Mouse (Mus musculus): ENCODE measurements around the gene Zfp229.
"Not testable (repeated sequence)": the region's sequence is repeated elsewhere in the genome, so short reads cannot be mapped to it uniquely, and the experiment has no call there.

The Zfp229 gene

DNA sequence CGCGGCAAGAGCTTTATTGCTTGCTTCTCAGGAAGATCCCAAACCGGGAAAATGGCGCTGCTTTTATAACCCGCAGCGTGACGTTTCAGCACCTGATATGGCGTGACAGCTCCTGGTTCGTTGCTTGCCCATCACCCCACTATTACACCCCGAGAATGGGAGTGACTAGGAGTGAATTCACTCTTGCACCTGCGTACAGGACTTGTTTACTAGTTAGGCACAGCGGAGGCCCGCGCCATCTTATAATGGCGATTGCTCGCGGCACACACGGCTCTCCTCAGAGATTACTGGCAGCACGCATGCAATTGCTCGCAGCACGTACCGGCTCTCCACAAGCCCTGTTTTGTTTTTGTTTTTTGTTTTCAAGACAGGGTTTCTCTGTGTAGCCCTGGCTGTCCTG is at the start of gene Zfp229:
TSS of gene Zfp229 (plus strand) at position 301 of the 400 bp plus-strand sequence.
- DNase-seq (ENCODE audit: low spot score): not testable (repeated sequence)

DNA sequence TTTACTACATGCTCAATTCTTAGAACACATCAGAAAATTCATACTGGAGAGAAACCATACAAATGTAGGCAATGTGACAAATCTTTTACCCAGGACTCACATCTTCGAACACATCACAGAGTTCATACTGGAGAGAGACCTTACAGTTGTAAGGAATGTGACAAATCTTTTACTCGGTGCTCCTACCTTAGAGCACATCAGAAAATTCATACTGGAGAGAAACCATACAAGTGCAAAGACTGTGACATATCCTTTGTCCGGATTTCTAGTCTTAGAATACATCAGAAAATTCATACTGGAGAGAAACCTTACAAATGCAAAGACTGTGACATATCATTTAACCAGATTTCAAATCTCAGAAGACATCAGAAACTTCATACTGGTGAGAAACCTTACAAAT is 39.0 kb upstream of the Zfp229 start, which contains the start of gene Gm10226:
TSS of gene Gm10226 (plus strand) at position 301 of the 400 bp plus-strand sequence.
- no peak for DNase-seq (ENCODE audit: low spot score)

DNA sequence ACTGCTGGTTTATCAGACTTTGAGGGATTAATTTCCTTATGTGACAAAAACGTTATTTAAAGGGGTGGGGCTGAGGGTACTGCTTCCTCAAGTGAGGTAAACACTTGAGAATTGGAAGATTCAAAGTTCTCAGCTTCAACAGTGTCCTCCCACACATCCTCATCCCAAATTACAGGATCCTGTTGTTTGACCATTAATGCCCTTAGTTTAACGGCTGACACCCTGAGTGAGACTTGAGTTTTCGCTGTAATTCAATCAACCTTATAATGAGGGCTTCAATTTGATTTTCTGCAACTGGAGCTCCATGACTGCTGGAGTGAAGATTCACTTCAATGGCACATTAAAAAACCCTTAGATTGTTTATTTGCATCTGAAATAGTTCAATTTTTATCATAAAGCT is 37.3 kb upstream of the Zfp229 start:
- no peak for DNase-seq (ENCODE audit: low spot score)

DNA sequence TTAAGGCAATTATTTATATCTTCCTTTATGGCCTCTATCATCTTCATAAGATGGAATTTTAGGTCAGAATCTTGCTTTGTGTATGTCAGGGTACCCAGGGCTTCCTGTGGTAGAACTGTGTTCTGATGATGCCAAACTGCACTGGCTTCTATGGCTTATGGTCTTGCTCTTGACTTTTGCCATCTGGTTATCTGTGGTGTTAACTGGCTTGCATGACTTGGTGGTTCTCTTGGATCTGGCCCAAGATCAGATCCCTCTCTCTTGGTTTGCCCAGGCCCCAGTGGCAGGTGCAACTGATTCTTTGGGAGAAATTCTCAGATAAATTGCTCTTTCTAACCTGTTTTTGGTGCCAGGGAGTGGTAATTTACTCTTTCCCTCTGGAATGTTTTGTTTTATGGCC is 34.5 kb upstream of the Zfp229 start:
- DNase-seq (ENCODE audit: low spot score): no peak

DNA sequence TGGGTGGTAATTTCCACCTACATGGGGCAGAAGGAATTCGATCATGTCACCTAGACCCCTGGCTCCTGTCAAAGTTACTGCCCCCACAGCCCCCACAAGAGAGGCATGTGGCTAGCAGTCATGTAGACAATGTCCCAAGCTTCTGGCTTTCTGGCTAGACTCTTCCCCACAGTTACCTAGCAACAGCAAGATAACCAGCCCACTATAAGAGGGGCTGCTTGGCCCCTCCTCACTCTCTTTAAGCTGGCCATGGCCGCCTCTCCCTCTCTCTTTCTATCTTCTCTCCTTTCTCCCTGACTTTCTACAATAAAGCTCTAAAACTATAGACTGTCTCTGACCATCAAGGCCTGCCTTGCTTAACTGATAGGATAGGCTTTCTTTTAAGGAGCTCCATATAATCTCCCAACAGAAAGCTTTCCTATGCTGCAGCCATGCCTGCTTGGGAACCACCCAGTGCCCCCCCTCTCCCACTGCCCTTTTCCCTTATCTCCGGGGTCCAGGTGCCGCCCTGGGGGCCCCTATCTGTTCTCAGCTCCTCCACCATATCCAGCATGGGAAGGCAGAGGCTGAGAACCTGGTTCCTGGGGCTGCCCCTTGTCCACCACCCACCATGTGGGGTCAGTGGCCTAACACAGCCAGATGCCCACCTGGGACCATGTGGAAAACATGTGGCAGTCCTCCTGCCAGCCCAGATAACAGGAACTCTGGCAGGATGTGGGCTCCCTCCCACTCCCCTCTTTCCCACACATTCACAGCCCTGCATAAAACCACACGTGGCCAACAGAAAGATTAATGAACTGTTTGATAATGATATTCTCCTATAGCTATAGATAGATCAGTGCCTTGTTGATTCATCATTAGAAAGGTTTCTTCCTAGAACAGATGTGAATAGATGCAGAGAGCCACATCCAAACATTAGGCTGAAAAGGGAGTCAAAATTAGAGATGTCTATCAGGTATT is 28.0 kb upstream of the Zfp229 start:
- no peak for DNase-seq (ENCODE audit: low spot score)

DNA sequence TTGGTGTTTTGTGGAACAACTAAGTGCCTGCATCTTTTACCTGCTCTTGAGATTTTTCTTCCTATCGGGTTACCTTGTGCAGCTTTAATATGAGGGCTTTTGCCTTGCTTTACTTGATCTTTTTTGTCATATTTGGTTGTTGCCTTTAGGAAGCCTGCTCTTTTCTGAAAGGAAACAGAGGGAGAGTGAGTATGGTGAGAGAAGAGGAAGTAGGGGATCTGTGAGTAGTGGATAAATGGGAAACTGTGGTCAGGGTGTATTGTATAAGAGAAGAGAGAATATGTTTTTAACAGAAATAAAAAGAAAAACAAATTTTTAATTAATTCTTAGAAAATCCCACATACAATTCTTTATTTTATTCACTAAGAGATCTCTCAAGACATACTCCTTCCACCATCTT is 27.2 kb upstream of the Zfp229 start:
- no peak for DNase-seq (ENCODE audit: low spot score)

DNA sequence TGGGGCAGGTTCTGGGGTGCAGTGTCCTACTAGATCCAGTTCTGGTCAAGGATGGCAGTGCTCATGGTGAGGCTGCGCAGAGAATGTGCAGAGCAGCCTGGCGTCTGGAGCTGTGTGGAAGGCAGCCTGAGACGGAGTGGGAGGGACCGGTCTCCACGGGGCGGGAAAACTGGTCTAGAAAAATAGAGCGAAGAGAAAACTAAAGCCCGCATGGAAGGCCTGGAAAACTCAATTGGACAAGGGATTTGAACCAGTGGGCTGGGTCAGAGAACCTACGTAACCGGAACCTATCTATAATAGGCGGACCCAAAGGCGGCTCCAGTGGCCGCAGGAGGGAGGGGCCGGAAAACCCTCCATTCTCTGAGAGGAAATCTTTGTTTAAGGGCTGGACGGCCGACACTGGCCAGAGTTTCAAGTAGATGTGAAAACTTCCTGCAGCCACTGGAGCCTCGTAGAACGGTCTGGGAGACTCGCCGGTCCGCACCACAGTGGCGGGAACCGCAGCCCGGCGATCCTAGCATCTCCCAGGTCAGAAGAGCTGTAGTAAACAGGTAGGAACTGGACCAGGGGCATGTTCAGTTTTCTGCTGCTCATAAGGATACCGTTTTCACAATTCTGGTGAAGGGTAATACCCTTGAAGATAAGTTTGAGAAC is 23.1 kb upstream of the Zfp229 start, which contains the start of gene Zfp760:
TSS of gene Zfp760 (plus strand) at position 399 of the 654 bp plus-strand sequence.
- DNase-seq (ENCODE audit: low spot score): peak; percentile 93

DNA sequence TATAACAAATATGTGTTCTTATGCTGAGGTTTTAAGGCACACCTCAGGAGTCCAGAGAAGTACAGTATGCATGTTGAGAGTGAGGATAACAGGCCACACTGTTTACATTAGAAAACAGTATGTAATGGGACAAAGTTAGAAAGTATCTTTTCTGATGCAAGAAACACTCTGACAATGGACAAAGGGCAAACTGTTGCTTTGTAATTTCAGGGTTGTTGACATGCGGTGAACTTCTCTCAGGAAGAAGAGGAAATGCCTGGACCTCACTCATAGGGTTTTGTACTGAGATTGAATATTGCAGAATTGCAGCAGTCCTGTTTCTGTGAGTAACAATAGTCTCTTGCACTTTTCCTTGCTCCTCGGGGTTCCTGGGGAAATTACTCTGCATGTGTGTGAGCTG is 22.2 kb upstream of the Zfp229 start:
- peak; percentile 4 for DNase-seq (ENCODE audit: low spot score)

DNA sequence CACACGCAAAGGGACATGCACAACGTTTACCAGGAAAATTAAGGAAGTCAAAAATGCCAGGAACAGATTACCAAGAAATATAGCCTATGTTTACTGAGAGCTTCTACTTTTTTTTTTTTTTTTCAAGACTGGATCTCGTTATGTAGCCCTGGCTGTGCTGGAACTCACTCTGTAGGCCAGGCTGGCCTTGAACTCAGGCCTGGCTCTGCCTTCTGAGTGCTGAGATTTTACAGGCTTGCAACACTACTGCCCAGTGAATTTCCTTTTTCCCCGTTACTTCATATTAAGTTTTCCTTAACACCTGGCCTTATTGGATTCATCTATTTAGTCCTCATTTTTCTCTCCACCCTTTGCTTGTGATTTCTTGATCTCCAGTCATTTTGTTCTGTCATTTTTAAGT is 2.5 kb downstream of the Zfp229 start:
- DNase-seq (ENCODE audit: low spot score): no peak

DNA sequence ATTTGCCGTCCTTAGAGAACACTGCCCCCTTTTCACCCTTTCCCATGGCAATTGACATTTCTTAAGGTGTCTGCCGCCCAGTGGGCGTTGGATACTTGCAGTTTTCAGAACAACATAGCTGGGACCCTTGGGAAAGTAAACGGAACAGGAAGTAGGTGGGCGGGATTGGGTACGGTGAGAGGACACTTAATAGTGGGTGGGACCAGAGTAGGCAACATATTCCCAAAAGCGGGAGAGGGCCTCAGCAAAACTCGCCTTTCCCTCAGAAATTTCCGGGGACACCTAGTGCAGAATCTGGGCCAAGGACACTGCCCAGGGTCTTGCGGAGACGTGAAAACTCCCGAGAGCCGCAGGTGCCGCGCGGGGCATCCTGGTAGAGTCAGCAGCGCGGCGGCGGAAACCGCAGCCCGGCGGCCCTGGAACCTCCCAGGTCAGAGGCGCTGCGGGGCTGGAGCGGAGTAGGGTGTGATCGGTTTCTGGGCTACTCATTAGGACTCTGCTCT is 3.0 kb downstream of the Zfp229 start:
- DNase-seq (ENCODE audit: low spot score): peak; percentile 93

DNA sequence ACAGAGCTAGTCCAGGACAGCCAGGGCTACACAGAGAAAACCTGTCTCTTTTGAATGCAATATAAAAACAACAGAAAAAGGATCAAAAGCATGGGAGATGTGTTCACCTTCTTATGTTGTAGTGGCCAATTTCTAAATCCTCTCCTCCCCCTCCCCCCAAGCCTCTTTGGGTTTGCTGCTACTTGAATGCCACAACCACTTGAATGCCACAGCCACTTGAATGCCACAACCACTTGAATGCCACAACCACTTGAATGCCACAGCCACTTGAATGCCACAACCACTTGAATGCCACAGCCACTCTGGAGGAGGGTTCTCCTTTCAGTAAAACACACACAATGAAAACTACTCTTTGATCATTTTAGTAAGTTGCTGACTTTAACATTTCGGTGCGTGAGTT is 22.2 kb downstream of the Zfp229 start:
- DNase-seq (ENCODE audit: low spot score): no peak

DNA sequence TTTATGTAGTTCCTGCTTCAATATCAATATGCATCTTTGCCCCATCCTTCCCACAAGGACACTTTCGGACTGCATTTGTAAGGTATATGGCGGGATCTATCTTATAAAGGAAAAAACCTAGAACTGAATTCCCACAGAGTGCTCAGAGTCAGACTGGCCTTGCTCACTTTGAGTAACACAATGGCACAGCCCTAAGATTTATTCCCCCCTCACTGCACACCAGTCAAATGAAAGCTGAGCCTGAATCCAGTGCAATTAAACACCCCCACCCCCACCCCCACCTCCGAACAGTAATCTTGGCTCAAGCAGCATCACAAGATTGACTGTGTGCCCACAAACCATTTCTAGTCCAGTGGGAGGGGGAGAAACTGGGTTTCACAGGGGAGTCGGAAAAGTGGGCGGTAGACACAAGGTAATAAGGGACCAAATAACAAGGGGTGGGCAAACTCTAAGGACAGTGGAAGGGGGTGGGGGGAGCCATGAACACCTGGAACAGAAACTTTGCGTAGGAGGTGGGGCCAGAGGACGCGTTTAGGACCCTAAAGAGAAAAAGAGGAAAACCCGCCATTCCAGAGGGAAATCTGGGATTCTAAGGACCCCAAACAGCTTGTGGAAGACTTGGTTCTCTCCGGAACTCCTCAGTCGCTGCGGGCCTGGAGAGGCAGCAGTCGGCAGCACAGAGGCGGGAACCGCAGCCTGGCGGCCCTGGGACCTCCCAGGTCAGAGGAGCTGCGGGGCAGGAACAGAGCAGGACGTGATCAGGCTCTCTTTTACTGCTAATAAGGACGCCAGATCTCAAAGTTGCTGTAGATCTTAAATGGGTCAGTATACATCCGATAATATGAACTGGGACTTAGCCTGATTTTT is 23.0 kb downstream of the Zfp229 start:
- DNase-seq (ENCODE audit: low spot score): peak; percentile 56

DNA sequence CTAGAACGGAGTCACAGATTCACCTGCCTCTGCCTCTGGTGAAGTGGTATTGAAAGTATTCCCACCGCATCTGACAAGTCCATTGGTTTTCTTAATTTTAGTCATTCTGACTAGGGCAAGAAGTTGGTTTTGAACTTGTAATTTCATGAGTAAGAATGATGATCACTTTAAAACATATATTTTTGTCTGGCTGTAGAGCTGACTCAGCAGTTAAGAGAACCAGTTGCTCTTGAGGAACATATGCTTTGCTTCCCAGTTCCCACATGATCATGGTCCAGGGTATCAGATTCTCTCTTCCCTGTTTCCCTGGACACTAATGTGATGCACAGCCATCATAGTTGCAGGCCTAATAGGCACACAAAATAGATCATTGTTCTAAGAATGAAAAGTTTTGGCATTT is 39.7 kb downstream of the Zfp229 start:
- no peak for DNase-seq (ENCODE audit: low spot score)

DNA sequence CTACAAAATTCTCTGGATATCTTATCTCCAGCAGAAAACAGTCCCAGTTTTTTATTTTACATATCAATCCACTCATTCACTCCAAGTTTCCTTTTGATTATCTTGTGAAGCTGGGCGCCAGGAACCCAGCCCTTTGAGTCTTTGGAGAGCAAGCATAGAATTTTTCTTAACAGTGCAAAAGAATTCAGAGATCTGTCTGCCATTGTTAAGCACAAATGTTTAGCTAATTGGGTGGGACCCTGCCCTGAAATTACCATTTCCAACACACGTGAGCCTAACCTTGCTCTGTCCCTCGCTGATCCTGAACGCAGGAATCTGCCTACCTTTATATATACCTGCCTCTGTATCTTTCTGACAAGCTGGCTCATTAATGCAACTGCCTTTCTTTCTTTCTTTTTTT is 61.7 kb downstream of the Zfp229 start:
- no peak for DNase-seq (ENCODE audit: low spot score)

DNA sequence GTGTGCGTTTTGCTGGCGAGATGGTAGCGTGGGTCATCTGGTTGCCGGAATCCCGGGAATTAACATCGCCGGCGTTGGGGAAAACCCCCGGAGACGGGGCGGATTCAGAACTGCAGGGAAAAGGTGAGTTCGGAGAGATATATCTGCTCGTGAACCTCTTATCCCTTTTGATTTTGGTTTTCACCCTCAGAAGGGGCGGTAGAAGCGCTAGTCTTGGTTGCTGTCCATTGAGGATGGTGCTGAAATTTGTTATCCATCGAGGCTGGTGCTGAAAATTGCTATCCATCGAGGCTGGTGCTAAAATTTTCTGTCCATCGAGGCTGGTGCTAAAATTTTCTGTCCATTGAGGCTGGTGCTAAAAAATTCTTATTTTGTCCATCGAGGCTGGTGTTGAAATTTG is 70.8 kb downstream of the Zfp229 start:
- DNase-seq (ENCODE audit: low spot score): peak; percentile 26
